In the genomic region with DNA sequence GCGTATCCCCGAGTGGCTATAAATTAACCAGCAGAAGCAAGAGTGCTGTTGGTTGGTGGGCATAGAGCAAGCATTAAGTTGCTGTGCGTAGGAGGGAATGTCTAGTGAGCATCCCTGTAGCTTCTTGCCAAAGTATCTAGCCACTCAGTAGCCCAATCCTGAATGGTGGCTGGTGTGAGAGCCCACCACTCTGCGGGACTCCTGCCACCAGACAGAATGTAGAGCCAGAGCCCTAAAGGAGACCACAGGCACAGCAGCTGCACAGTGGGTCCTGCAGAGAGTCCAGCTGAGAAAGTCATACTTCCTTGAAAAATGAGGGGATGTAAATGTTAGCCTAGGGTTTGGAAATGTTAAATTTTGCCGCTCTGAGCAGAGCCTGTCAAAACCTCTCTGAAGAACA, we compare ENCODE assay signal across 20 mouse cellular contexts.
"Had no signal": no experiment of that assay in that cellular context is flagged by ENCODE, and none has a peak within 500 bp of the region (broad histone marks: within the 10 kb centered on the region; RNA-seq: fewer than 3 reads in every experiment).

No protein-coding gene starts in this region.

- H3K4me2 ChIP-seq: liver, embryonic 11.5 days; liver, embryonic 13.5 days; liver, embryonic 15.5 days; lung, embryonic 15.5 days; neural tube, embryonic 13.5 days; neural tube, embryonic 15.5 days; stomach, embryonic 15.5 days had no signal

- H3K27me3 ChIP-seq: liver, embryonic 13.5 days; liver, embryonic 15.5 days; lung, embryonic 15.5 days; megakaryocyte, embryonic 14.5 days; neural tube, embryonic 13.5 days; neural tube, embryonic 15.5 days; stomach, embryonic 15.5 days had no signal

- DNase-seq: liver, embryonic 13.5 days; liver, postnatal 0 days; lung, adult 2 months; lung, postnatal 14 days; lung, postnatal 36 days; right cerebral cortex, postnatal 14 days; thymus, adult 2 months; thymus, postnatal 25 days; thymus, postnatal 4 days had no signal

- H3K36me3 ChIP-seq: liver, embryonic 13.5 days; liver, embryonic 15.5 days; lung, embryonic 15.5 days; neural tube, embryonic 13.5 days; neural tube, embryonic 15.5 days; stomach, embryonic 15.5 days had no signal

- ATAC-seq: liver, postnatal 0 days; lung, postnatal 0 days had no signal

- H3K9ac ChIP-seq: liver, embryonic 13.5 days; liver, embryonic 15.5 days; liver, postnatal 0 days; lung, embryonic 15.5 days; neural tube, embryonic 13.5 days; neural tube, embryonic 15.5 days; stomach, embryonic 15.5 days had no signal

- H3K4me1 ChIP-seq: liver, embryonic 13.5 days; liver, embryonic 15.5 days; megakaryocyte, embryonic 14.5 days had no signal

- H3K27ac ChIP-seq: liver, embryonic 13.5 days; liver, embryonic 15.5 days; lung, embryonic 15.5 days; macrophage; neural tube, embryonic 13.5 days; neural tube, embryonic 15.5 days; stomach, embryonic 15.5 days; stomach, postnatal 0 days had no signal

- H3K9me3 ChIP-seq: liver, embryonic 13.5 days; liver, embryonic 15.5 days; lung, embryonic 15.5 days; megakaryocyte, embryonic 14.5 days; neural tube, embryonic 13.5 days; neural tube, embryonic 15.5 days; stomach, embryonic 15.5 days had no signal

- H3K4me3 ChIP-seq: liver, embryonic 13.5 days; liver, embryonic 15.5 days; lung, embryonic 15.5 days; megakaryocyte, embryonic 14.5 days; myocyte; neural tube, embryonic 13.5 days; neural tube, embryonic 15.5 days; stomach, embryonic 15.5 days had no signal
